Mouse (Mus musculus): ENCODE results near the gene Cdk2ap2. TPM values are rescaled to one million over a fixed set of nuclear protein-coding genes. Genes with fewer than 3 reads are reported as not detected.
"Not testable (repeated sequence)": the region's sequence is repeated elsewhere in the genome, so short reads cannot be mapped to it uniquely, and the experiment has no call there.

Gene Cdk2ap2
- polyA plus RNA-seq, 1 experiment from 2014 or later, result 73.6 TPM

DNA sequence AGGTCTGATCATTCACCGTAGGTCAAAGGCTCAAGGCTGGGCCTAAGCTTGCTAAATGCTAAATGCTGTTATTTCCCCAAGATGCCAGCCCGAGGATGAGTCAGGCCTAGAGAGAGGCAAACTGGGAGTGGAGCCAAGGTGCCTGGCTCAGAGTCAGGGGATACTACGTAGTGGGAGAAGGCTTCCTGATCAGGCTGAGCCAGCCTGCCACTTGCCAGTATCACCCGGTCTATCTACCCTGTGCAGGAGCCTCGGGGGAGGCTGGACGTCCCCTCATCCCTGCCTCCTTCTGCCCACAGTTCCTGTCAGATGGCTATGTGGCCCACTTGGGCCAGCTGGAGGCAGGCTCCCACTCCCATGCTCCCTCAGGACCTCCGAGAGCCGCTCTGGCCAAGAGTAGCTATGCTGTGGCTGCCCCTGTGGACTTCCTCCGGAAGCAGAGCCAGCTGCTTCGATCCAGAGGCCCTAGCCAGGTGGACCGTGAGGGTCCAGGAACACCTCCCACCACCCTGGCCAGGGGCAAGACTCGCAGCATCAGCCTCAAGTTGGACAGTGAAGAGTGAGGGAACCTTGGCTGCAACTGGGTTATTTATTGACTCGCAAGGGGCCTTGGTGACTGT is 16.3 kb downstream of the Cdk2ap2 start:
- no peak overlapping the region for H3K9ac ChIP-seq
- no peaks in the 10 kb centered on the region for H3K27me3 ChIP-seq (replicated peaks)
- H3K27ac ChIP-seq, result no peak overlapping the region
- ATAC-seq (ENCODE audit: low FRiP score, low read depth), result no peak
- WGBS, result 87% methylated on average over 13 of the region's 13 CpGs
- no peaks in the 10 kb centered on the region for H3K9me3 ChIP-seq
- peaks cover 70% of the 10 kb centered on the region for H3K36me3 ChIP-seq
- no peaks in the 10 kb centered on the region for H3K4me1 ChIP-seq
- H3K4me3 ChIP-seq, result no peak overlapping the region
- no peak overlapping the region for H3K4me2 ChIP-seq (replicated peaks)

DNA sequence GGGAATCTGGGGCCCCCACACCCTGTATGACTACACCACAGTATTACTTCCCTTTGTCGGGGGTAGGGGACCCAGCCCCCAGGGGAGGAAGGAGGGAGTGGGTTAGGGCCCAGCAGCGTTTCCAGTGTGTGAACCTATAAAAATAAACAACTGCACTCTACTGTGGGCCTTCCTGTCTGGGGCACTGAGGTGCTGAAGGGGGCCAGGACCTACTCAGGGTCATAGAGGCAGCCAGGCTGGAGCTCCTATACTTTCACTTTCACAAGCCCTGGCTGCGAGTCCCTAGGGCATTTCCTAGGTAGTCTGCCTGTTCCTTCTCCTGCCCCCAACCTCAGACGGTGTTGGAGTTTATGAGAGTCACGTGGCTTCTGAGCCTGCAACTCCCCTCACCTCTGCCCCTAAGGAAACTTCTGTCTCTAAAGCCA is 16.8 kb downstream of the Cdk2ap2 start:
- H3K27ac ChIP-seq, result no peak overlapping the region
- no peak for ATAC-seq (ENCODE audit: low FRiP score, low read depth)
- no peaks in the 10 kb centered on the region for H3K4me1 ChIP-seq
- 60% methylated on average over 5 of the region's 5 CpGs for WGBS
- H3K4me2 ChIP-seq (replicated peaks), result no peak overlapping the region
- no peak overlapping the region for H3K9ac ChIP-seq
- H3K36me3 ChIP-seq, result peaks cover 70% of the 10 kb centered on the region
- no peak overlapping the region for H3K4me3 ChIP-seq
- no peaks in the 10 kb centered on the region for H3K9me3 ChIP-seq
- no peaks in the 10 kb centered on the region for H3K27me3 ChIP-seq (replicated peaks)

- H3K9me3 ChIP-seq, result no peaks in the 10 kb centered on the region
- H3K27ac ChIP-seq, result no peak overlapping the region
- peaks cover 68% of the 10 kb centered on the region for H3K36me3 ChIP-seq
- H3K4me1 ChIP-seq, result no peaks in the 10 kb centered on the region
- no peak overlapping the region for H3K4me3 ChIP-seq
- WGBS, result 91% methylated on average over 10 of the region's 10 CpGs
- no peaks in the 10 kb centered on the region for H3K27me3 ChIP-seq (replicated peaks)
- no peak overlapping the region for H3K4me2 ChIP-seq (replicated peaks)
- H3K9ac ChIP-seq, result no peak overlapping the region
- no peak for ATAC-seq (ENCODE audit: low FRiP score, low read depth)
Measured at GRCm38 (mm10) chr19:4114551-4114950, 17.6 kb downstream of the Cdk2ap2 start.

GRCm38 (mm10) chr19:4115144-4115543 is 18.2 kb downstream of the Cdk2ap2 start:
- H3K36me3 ChIP-seq, result peaks cover 66% of the 10 kb centered on the region
- no peak for ATAC-seq (ENCODE audit: low FRiP score, low read depth)
- WGBS, result 95% methylated on average over 10 of the region's 10 CpGs
- no peaks in the 10 kb centered on the region for H3K27me3 ChIP-seq (replicated peaks)
- no peaks in the 10 kb centered on the region for H3K9me3 ChIP-seq
- no peak overlapping the region for H3K4me2 ChIP-seq (replicated peaks)
- H3K4me3 ChIP-seq, result no peak overlapping the region
- H3K9ac ChIP-seq, result no peak overlapping the region
- no peaks in the 10 kb centered on the region for H3K4me1 ChIP-seq
- no peak overlapping the region for H3K27ac ChIP-seq

- no peak for ATAC-seq (ENCODE audit: low FRiP score, low read depth)
- H3K36me3 ChIP-seq, result peaks cover 61% of the 10 kb centered on the region
- peaks cover 5% of the 10 kb centered on the region; the same call in 1 of the 2 replicates for H3K4me1 ChIP-seq
- WGBS, result 84% methylated on average over 11 of the region's 11 CpGs
- H3K4me2 ChIP-seq (replicated peaks), result no peak overlapping the region
- no peak overlapping the region for H3K4me3 ChIP-seq
- no peaks in the 10 kb centered on the region for H3K27me3 ChIP-seq (replicated peaks)
- H3K9me3 ChIP-seq, result no peaks in the 10 kb centered on the region
- no peak overlapping the region for H3K27ac ChIP-seq
- no peak overlapping the region for H3K9ac ChIP-seq
Measured at GRCm38 (mm10) chr19:4115816-4116215, 18.8 kb downstream of the Cdk2ap2 start.

DNA sequence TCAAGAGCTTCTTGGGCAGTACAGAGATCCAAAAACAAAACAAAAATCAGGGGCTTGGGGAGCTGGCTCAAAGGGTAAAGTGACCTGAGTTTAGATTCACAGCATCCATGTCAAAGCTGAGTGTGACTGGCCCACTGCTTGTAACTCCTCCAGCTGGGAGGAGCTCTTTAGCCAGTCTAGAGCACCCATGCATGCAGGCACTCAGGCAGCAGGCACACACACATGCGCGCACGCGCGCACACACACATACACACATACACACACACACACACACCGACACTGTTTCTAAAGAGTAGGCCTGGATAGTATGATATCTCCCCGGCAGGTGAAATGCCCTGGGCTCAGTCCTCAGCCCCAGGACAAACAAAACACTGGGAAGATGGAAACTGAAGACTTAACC is 20.0 kb downstream of the Cdk2ap2 start:
- no peak for ATAC-seq (ENCODE audit: low FRiP score, low read depth)
- peaks cover 57% of the 10 kb centered on the region for H3K36me3 ChIP-seq
- H3K9ac ChIP-seq, result peak overlapping the region; percentile 8; the same call in 1 of the 2 replicates
- no peak overlapping the region for H3K4me2 ChIP-seq (replicated peaks)
- H3K27me3 ChIP-seq (replicated peaks), result no peaks in the 10 kb centered on the region
- H3K4me1 ChIP-seq, result peaks cover 5% of the 10 kb centered on the region; the same call in 1 of the 2 replicates
- H3K9me3 ChIP-seq, result no peaks in the 10 kb centered on the region
- no peak overlapping the region for H3K27ac ChIP-seq
- WGBS, result 95% methylated on average over 7 of the region's 7 CpGs
- H3K4me3 ChIP-seq, result no peak overlapping the region

DNA sequence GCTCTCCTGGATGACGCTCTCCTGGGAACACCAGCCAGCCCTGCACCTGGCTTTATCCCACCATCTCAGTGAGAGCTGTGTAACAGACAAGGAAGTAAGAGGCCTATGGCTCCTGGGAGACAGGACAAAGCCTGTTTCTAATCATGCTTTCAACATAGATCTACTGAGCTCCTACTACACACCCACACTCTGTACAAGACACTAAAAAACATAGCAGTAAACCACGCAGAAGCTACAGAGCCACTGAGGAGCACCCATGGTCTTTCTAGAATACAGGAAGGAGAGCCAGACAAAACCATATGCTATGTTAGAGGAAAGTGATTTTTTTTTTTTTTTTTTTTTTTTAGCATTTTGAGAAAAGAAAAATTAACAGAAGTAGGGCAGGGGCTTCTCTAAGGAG is 21.4 kb downstream of the Cdk2ap2 start:
- no peaks in the 10 kb centered on the region for H3K9me3 ChIP-seq
- WGBS, result 94% methylated on average over 2 of the region's 2 CpGs
- H3K27ac ChIP-seq, result no peak overlapping the region
- peaks cover 43% of the 10 kb centered on the region for H3K36me3 ChIP-seq
- no peaks in the 10 kb centered on the region for H3K27me3 ChIP-seq (replicated peaks)
- ATAC-seq (ENCODE audit: low FRiP score, low read depth), result no peak
- peaks cover 5% of the 10 kb centered on the region; the same call in 1 of the 2 replicates for H3K4me1 ChIP-seq
- H3K4me2 ChIP-seq (replicated peaks), result no peak overlapping the region
- no peak overlapping the region for H3K4me3 ChIP-seq
- H3K9ac ChIP-seq, result no peak overlapping the region

GRCm38 (mm10) chr19:4119716-4120487 is 22.9 kb downstream of the Cdk2ap2 start:
- no peaks in the 10 kb centered on the region for H3K27me3 ChIP-seq (replicated peaks)
- H3K4me1 ChIP-seq, result peaks cover 5% of the 10 kb centered on the region; the same call in 1 of the 2 replicates
- no peak for ATAC-seq (ENCODE audit: low FRiP score, low read depth)
- no peak overlapping the region for H3K27ac ChIP-seq
- peak overlapping the region; percentile 52 for H3K4me2 ChIP-seq (replicated peaks)
- 94% methylated on average over 6 of the region's 6 CpGs for WGBS
- H3K9ac ChIP-seq, result no peak overlapping the region
- H3K36me3 ChIP-seq, result peaks cover 28% of the 10 kb centered on the region
- H3K9me3 ChIP-seq, result no peaks in the 10 kb centered on the region
- H3K4me3 ChIP-seq, result no peak overlapping the region

- peaks cover 5% of the 10 kb centered on the region; the same call in 1 of the 2 replicates for H3K4me1 ChIP-seq
- no peak overlapping the region for H3K27ac ChIP-seq
- no peak overlapping the region for H3K4me3 ChIP-seq
- peaks cover 22% of the 10 kb centered on the region for H3K36me3 ChIP-seq
- no peak overlapping the region for H3K9ac ChIP-seq
- no peaks in the 10 kb centered on the region for H3K27me3 ChIP-seq (replicated peaks)
- no peak for ATAC-seq (ENCODE audit: low FRiP score, low read depth)
- H3K9me3 ChIP-seq, result no peaks in the 10 kb centered on the region
- H3K4me2 ChIP-seq (replicated peaks), result peak overlapping the region; percentile 52
- WGBS, result 94% methylated on average over 2 of the region's 2 CpGs
Measured at GRCm38 (mm10) chr19:4120496-4120895, 23.5 kb downstream of the Cdk2ap2 start.

DNA sequence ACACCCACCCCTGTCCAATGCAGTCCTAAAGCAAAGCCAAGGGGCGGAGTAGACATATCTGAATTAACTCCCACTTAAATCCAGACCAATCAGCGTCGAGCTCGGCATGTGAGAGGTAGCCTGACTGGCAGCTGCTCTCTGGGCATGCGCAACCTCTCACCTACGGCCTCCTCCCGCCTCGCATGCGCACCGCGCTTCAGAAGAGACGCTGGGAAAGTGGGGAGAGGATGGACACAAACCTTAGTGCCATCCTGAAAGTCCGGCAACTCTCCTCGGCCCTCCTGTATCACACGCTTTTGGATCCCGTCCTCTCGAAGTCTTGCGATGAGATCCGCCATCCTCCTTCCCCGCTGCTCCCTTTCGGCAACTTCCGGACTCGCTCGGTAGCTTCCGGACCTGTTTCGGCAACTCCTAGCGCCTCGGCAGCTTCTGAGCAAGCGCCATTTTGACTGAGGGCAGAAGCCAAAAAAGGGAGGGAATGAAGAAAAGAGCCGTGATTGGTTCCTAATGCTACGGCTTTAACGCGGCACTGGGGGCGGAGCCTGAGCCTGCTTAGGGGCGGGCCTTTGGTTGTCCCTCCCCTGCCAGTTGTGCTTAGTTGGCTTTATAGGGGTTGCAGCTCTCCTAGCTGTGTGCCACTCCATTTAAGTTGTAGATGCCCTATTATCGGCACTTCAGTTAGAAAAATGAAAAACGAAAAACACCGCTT is 24.3 kb downstream of the Cdk2ap2 start:
- no peaks in the 10 kb centered on the region for H3K9me3 ChIP-seq
- WGBS, result 3% methylated on average over 38 of the region's 38 CpGs
- peak overlapping the region; percentile 44; the same call in 1 of the 2 replicates for H3K9ac ChIP-seq
- H3K36me3 ChIP-seq, result peaks cover 15% of the 10 kb centered on the region
- no peak overlapping the region for H3K27ac ChIP-seq
- peak; percentile 75 for ATAC-seq (ENCODE audit: low FRiP score, low read depth)
- H3K4me3 ChIP-seq, result peak overlapping the region; percentile 40
- H3K4me1 ChIP-seq, result peaks cover 5% of the 10 kb centered on the region; the same call in 1 of the 2 replicates
- H3K4me2 ChIP-seq (replicated peaks), result peak overlapping the region; percentile 52
- H3K27me3 ChIP-seq (replicated peaks), result no peaks in the 10 kb centered on the region

GRCm38 (mm10) chr19:4121896-4122295 is 24.9 kb downstream of the Cdk2ap2 start:
- not testable (repeated sequence) for ATAC-seq (ENCODE audit: low FRiP score, low read depth); H3K4me3 ChIP-seq; H3K9ac ChIP-seq; H3K27ac ChIP-seq; H3K4me2 ChIP-seq (replicated peaks); H3K9me3 ChIP-seq; H3K27me3 ChIP-seq (replicated peaks); H3K36me3 ChIP-seq
- peaks cover 12% of the 10 kb centered on the region for H3K4me1 ChIP-seq
- WGBS, result 67% methylated on average over 6 of the region's 6 CpGs
